Mouse (Mus musculus) adrenal gland, adult 2 months (tissue): ENCODE results near the gene BC107364. TPM values are rescaled to one million over a fixed set of nuclear protein-coding genes. Genes with fewer than 3 reads are reported as not detected.
"Not testable (repeated sequence)": the region's sequence is repeated elsewhere in the genome, so short reads cannot be mapped to it uniquely, and the experiment has no call there.

Source experiments
- DNase-seq: peaks from one replicate; pipeline ENCODE4 v3.0.0; 2021
- polyA plus RNA-seq: library from polyadenylated mRNA; depleted of rRNA; stranded (reverse); fragments of >200 nt; gene quantifications from 2 replicates; pipeline ENCODE4 v1.2.3, GENCODE M21; 2012
- total RNA-seq, 2 experiments: library from RNA; stranded (reverse); gene quantifications; 2 replicates each; pipeline ENCODE4 v1.2.3; 2021

BC107364 gene
- total and polyA plus RNA-seq, 3 experiments: not detected

DNA sequence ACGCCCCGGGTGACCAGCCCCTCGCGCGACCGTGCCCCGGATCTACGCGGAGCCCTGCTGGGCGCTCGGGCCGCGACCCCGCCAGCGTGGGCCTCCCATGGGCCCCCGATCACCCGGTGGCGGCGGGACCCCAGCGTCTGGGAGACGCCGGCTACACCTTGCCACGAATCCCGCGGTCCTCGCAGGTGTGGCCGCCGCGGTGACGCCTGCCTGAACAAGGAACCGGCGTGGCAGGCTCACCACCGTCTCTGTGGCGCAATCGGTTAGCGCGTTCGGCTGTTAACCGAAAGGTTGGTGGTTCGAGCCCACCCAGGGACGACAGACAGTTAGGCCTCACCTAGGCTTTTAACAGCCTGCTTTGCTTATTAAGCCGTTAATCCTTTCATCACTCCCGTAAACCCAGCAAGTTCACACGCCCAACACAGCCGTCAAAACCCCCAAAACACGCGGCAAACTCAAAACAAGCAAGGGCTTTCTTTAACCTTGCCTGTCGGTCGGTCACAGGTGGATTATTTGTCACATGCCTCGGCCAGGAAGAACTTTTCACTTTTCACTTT, 847 bp downstream of the BC107364 start:
- not testable (repeated sequence) for DNase-seq

DNA sequence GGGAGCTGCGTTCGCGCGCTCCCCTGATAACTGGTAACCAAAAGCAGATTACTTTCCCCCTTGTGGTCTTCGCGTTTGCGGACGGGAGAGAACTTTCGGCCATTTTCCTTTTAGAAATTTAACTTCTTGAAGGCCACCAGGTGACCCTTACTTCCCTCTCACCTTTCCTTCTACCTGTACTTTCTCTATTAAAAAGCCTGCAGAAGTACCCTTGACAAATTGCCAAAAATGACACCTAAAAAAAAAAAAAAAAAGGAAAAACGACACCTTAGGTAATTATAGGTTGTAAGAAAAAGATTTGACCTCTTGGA, 1.6 kb downstream of the BC107364 start:
- DNase-seq: not testable (repeated sequence)

DNA sequence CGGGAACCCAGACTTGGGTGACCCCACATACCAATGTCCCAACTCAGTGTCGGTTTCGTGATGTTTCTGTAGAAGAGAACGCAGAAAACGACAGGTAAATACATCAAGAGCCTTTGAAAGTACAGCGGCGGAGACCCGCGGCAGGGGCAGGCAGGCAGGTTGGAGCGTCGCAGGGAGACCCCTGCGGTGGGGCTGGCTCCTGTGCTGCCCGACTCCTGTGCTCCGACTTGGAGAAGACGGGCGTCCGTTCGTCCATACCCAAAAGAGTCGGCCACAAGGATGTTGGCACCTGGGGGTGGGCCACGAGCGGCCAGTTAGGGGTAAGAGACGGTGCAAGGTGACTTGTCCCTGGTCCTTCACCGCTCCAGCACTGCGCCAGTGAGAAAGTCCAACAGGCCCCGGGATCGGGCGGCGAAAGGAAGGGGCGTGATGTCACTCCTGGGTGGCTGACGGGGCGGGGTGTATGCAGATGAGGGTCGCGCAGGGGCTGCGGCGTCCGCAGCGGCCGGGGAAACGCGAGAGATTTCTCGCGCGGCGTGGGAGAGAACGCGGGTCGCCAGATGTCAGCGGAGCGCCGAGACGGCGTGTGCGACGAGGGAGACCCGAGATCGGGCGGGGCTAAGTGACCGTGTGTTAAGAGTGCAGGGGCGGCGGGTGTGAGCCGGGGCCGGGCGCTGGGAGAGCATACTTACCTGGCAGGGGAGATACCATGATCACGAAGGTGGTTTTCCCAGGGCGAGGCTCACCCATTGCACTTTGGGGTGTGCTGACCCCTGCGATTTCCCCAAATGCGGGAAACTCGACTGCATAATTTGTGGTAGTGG, 2.1 kb downstream of the BC107364 start:
- not testable (repeated sequence) for DNase-seq

DNA sequence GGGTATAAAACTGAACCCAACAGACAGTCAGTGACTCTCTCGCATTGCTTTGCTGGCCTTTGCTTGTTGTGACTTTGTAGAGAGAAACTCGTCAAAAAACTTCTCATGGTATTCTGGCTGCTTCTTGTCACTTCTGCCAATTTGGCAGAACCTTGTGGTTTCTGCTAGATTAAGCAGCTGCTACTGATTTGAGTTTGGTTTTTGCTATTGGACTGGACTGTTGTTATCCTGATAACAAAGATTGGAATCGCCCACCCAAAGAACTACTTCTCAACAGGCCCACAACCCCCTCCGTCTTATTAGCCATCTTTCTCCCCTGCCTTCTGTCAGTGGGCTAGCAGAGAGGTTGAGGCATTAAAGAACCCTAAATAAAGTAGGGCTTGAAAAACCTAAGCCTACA, 6.7 kb downstream of the BC107364 start:
- no peak for DNase-seq

DNA sequence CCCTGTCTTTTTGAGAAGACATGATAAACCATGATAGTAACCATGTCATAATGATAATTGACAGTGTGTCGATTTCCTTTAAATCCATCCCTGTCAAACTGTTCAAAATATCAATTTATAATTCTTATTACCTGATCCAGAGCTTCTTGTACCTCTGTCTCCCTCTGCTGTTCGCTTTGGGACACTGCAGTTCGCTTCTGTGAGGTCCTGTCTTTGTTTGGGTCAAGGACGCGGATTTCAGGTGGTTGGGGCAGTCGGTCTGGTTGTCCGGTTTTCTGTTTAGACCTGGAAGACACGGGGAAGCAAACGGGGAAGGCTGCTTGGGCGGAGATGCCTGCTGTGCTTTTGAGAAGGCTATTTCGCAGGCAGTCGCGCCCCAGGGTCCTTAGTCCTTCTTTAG, 11.5 kb downstream of the BC107364 start:
- peak; percentile 52 for DNase-seq

DNA sequence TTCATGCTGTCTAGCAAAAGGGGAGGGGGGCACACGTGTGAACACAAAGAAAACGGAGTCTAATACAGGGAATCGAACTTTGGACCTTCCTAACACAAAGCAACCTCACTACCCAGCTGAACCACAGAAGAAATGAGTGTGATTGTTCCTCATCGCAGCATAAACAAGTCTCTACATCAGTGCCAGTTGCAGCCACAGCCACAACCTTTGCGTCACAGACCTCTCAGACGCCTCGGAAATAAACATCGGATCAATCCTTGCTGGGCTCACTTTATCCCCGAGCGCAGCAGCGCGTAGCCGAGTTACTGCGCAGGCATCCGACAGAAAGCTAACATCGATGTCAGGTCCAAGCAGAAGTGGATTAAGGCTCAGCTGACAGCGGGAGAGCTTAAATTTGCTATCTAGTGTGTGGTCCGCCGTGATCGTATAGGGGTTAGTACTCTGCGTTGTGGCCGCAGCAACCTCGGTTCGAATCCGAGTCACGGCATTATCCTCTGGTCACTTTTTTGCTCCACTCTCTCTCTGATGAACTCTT, 16.5 kb downstream of the BC107364 start:
- no peak for DNase-seq

DNA sequence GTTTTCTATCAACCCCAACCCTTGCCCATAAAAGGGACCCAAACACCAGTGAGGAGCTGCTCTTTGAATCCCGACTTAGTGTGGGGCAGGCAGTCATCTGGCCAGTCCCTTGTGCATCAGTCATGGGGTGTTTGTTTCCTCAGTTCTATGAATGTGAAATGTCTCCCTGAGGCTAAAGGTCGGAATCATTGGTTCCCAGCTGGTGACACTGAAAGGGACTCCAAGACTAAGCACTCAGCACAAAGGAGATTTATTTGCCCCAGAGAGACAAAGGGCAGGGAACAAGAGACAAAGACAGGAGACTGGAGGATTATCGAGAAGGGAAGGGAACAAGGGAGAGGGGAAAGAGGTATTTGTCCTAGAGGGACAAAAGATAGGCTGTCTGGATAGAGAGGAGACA, 19.9 kb downstream of the BC107364 start:
- DNase-seq: no peak

DNA sequence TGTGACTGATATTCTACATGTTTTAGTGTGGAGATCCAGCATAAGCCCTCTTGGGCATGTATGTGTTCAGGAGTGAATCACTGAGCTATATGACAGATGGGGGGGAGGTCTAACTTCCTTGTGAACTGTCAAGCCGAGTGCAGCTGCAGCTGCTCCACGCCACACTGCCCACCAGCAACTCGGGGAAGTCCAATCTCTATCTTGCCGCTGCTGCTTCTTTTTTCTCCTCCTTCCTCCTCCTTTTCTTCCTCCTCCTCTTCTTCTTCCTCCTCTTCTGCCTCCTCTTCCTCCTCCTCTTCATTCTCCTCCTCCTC, 22.3 kb downstream of the BC107364 start:
- DNase-seq: no peak

DNA sequence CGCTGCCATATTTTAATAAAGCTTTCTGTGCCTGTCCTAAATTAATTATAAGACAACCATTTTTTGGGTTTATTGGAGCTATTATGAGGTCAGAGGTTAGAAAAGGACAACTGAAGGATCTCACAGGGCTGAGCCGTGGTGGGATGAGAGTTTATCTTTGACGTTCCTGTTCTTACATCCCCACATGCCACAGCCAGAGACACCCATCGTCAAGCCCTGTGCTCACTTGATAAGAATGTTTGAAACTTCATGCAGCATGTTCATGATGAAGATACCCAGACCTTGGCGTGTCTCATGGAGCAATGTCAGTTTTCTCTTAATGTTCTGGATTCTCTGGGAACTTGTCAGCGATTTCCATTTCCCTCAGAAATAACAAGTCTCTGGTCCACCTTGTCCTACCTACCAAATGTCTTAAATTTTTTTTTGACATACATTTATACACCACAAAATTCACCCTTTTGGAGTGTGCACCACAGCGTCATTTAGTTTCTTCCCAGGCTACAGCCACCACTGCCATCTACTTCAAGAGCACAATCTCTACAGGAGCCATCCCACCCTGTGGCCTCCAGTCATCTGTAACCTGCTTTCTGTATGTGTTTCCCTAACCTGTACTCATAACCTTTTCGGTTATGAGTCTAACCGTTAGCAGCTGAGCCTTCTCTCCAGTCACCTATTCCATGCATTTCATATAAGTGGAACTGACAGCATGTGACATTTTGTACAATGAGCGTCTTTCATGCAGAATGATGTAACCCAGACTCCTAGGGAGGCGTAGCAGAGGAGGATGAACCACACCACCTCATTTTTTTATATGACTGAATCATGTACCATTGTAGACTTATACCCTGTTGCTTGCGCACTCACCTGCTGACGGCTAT, 22.9 kb downstream of the BC107364 start:
- DNase-seq: no peak

DNA sequence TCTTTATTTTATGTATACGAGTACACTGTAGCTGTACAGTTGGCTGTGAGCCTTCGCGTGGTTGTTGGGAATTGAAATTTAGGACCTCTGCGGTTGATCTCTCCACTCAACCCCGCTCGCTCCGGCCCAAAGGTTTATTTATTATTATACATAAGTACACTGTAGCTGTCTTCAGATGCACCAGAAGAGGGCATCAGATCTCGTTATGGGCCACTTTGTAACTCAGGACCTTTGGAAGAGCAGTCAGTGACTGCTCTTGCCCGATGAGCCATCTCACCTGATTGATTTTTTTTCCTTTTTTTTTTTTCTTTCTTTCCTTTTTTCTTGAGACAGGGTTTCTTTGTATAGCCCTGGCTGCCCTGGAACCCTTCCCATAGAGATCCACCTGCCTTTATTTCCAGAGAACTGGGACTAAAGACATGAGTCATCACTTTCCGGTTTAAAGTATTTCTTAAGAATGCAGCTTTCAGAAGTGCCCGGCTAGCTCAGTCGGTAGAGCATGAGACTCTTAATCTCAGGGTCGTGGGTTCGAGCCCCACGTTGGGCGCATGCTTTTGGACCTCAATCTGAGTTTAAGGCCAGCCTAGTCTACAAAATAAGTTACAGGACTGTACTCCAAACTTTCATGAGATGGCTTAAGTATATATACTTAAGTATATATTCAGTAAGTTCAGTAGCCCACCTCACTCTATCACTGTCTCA, 24.2 kb downstream of the BC107364 start:
- DNase-seq: peak; percentile 69

DNA sequence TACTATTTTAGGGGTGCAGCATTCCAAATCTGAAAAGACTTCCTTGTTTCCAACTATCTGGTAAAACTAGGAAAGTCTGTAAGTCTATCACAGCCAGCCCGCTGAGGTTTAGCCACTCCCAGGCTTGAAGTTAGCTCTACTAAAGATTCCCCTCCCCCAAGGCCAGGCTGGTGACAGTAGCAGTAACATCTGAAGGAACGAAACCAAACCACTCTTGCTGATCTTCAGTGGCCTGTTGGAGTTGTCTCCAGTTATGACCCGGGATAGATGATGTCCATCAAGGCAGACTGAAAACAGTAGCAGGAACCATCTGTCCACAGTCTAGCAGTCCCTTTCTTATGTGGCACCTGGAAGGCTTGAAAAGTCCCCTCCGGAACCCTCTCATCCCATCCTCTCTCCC, 24.8 kb downstream of the BC107364 start:
- no peak for DNase-seq

DNA sequence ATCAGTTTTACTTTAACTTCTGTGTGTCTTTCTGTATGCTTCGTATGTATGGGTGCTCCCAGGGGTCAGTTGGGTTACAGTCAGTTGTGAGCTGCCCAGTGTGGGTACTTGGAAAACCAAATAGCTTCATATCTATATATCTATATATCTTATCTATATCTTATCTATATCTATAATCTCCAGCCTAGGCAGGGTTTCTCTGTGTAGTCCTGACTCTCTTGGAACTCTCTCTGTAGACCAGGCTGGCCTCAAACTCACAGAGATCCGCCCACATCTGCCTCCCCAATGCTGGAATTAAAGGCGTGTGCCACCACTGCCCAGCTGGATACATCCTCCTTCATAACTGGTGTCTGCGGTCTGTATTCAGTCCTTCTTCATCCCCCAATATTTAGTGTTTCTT, 25.8 kb downstream of the BC107364 start:
- no peak for DNase-seq

DNA sequence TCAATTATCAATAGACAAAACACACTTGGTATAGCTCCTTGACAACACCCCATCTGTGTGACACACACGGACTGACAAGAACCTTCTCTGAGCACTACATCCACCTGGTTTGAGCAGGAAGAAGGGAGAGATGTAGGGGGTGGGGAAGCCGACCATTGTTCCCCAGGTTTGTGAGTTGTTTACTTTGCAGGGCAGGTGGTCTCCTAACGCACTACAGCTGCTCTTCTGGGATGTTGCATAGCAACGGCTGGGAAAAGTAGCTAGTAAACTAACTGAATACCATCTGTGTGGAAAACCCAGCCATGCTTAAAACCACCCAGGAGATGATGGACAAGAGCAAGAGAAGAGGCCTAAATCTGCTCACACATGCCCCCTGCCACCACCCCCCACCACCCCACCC, 27.7 kb downstream of the BC107364 start:
- DNase-seq: not testable (repeated sequence)

DNA sequence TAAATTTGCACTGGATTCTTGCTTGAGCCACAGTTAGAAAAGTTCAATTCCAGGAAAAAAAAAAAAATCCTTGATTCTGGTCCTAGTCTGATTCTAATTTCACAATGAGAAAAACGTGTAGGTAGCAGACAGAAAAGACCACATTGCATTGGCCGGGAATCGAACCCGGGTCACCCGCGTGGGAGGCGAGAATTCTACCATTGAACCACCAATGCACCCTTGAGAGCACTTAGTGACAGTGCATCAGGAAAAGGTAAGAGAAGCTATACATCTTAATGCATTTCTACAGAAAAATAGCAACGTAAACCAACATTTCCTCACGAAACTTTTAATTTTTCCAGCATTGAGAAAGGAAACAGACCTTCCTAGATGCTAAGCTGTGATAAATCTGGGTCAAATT, 28.2 kb downstream of the BC107364 start:
- DNase-seq: no peak

DNA sequence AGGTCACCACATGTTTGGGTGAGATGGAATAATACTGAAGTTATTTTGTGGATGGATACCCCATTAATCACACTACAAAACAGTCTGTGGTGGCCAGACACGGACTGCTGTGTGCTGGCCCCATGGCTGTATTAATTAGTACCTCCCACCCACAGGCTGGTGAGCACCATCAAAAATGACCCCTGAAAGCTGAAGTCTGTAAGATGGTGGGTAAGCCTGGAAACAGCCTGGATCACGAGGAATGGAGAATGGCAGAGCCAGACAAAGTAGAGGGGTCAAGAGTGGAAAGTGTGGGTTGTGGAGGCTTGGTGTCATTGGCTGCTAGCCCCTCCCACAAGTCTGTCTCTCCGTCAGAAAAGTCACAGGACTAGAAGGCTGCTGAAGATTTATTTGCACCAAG, 31.3 kb downstream of the BC107364 start:
- DNase-seq: no peak

DNA sequence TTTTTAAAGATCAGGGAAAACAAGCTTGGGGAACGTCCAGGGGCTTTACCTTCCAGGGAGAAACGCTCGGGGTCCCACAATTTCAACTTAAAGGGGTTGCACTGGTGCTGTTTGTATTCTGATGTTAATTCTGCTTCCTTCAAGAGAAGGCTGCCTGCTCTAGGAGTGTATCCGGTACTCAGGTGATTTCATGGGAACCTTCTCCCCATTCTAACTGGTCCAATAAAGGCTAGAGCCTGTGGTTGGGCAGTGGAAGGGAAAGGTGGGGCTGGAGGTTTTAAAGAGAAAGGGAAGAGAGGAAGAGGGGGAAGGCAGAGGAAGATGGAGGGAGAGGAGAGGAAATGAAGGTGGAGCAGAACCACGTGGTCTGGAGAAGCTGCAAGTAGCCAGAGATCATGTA, 33.2 kb downstream of the BC107364 start:
- not testable (repeated sequence) for DNase-seq

DNA sequence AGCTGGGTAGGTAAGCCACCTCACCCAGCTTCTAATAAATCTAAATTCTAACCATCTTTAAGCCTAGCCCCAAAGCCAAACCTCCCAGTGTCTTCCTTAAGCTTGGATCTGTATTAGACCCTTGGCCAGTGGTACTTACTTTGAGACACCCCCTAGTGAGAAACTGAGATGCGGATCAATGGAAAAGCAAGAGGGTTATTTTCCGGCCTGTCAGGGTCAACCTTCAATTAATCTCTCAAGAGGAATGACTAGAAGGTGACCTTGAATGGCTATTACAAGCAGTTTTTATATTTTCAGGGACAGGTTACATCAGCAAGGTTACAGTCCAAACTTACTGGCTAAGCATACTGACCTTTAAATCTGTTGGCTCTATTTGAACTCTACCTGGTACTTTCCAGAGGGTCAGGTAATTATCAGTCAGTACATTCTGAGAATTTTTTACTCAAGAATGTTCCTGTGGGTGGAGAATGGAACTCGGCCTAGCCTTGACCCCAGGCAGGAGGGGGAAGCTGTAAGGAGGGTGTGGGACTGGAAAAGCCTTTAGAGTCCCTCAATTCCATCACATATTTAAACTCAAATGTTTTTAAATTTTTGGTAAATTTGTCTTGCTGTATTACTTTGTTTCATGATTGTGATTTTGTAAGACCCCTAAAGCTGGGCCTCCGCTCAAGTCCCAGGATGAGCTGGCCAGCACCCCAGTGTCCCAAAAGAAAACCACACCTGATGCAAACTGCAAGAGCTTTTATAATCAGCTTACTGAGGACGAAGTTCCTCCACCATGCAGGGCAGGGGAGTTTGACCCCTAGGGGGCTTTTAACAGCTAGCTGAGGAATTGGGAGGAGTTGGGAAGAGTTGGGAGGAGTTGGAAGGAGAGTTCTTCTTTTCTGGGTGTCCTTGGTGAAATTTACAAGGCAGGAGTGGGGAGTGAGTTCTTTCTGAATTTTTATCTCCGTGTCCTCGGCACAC, 34.0 kb downstream of the BC107364 start:
- DNase-seq: peak; percentile 25

DNA sequence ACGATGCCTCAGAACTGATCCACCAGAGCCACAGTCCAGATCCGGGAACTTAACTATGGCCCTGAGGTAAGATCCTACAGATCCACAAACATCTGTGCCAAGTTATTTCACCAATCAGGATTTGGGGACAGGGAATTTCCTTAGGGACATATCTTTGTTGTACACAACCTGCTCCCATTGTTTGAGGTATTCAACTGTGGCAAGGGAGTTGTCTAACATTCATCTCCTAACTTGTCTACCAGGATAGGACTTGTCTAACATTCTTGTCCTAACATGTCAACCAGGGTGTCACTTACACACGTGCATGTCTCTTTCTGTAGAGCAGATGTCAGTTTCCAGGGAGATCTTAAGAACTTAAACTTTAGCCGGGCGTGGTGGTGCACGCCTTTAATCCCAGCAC, 35.5 kb downstream of the BC107364 start:
- DNase-seq: no peak

DNA sequence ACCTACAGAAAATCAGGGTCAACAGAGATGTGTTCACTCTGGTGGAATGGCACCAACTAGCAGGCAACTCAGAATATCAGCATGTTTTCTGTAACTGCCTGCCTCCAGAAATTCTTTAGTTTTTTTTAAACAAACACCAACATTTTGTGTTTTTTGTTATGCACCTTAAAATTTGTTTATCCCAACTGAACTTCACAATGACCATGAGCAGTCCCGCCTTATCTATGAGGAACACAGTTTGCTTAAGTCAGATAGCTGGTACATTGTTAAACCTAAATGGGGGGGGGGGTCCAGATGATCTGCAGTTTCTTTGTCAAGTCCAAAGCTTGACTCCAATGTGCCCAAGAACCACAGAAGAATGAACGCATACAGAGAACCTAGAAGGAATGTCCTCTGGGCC, 36.0 kb downstream of the BC107364 start:
- DNase-seq: no peak

DNA sequence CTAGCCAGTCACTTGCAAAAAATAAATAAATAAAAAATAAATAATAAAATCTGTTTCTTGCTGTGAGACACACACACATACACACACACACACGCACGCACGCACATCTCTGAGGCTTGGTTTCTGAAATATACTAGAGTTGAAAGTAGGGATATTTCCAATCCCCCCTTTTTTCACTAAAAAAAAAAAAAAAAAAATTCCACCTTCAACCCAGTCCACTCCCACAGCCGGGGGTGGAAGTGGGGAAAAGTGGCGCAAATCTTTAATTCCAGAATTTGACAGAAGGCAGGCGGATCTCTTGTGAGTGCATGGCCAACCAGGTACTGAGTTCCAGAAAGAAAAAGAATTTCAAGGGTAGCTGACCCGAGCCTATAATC, 37.2 kb downstream of the BC107364 start:
- DNase-seq: no peak
